Mouse (Mus musculus): ENCODE measurements at regions not wholly inside any gene's neighbourhood (a gene's known extent, or its start where the extent isn't known, plus 50 kb on each side); places are given as distances from the start of the nearest gene placed in this dataset.
"Not testable (repeated sequence)": the region's sequence is repeated elsewhere in the genome, so short reads cannot be mapped to it uniquely, and the experiment has no call there.

GRCm38 (mm10) chr10:7390239-7391091 is 83.0 kb downstream of the Ulbp1 start:
- no peak for DNase-seq (ENCODE audit: extremely low spot score, low read depth, low spot score)

DNA sequence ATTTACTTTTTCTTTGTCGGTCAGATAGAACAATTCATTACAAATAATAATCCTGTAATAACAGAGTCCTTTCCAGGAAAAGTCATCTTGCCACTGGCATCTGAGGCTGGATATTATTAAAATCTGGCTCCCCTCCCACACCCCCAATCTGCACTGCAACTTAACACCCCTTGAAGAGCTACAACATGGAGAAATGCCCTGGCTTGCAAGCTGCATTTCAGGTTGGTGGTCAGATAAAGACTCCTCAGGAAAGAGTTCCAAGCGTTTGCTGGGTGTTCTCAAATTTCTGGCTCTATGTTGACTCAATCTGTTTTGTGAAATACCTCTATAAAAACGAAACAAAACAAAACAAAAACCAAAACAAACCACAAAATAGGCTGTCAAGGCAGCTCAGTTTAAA is 114.6 kb downstream of the Ulbp1 start:
- not testable (repeated sequence) for DNase-seq (ENCODE audit: extremely low spot score, low read depth, low spot score)

DNA sequence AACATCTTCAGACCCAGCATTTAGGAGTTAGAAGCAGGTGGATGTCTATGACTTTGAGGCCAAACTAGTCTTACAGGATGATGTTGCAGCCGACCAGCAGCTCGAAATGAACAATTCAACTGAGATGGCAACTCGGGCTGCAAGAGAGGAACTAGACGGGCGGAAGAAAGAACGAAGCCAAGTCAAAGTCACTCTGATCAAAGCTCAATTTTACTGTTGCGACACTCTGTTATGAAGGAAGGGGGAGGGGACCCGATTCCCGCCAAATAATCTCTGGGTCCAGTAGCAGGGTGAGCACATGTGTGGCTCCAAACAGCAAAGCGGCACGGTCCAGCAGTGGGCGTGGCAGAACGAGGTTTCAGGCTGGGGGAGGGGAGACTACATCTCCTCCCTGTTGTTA is 129.1 kb downstream of the Ulbp1 start:
- not testable (repeated sequence) for DNase-seq (ENCODE audit: extremely low spot score, low read depth, low spot score)

DNA sequence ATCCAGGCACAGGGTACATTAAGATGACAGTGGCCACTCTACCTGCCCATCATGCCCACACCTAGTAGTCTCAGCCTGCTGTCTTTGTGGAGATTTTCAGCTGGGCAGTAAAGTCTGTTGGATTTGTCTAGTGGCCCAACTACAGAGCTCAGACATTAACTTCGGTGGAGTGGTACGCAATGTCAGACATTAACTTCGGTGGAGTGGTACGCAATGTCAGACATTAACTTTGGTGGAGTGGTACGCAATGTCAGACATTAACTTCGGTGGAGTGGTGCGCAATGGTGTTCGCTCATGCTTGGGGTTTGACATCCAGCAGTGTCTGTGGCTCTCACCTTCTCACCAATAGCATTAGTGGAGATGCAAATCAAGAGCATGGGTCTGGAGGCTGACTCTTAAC is 129.7 kb downstream of the Ulbp1 start:
- DNase-seq (ENCODE audit: extremely low spot score, low read depth, low spot score): not testable (repeated sequence)

DNA sequence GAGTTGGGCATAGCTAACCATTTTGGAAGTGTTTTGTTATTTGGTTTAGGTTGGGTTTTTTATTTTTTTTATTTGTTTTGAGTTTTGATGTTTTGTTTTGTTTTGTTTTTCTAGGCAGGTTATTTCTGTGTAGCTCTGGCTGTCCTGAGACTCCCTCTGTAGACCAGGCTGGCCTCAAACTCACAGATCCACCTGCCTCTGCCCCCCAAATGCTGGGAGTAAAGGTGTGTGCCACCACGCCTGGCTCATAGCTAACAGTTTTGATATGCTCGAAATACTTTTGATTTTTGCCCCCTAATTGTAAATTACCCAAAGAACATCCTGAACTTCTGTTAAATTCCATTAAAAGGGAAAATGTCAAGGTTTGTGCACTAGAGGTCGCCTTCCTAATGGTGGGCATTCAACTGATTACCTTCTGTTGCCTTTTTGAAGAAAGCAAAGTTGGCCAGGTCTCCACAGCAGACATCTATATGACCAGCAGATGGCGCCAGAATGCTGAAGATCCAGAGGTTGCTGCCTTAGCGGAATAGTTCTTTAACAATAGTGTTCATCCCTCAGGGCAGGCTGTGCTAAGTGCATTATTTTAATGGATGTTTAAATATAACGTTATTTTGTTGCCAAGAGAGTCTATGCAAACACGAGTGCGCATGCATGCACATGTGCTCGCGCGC is 121.2 kb upstream of the Cnksr3 start:
- peak; percentile 76 for DNase-seq (ENCODE audit: extremely low spot score, low read depth, low spot score)

GRCm38 (mm10) chr10:7328262-7328661 is 116.2 kb upstream of the Cnksr3 start:
- no peak for DNase-seq (ENCODE audit: extremely low spot score, low read depth, low spot score)

- DNase-seq (ENCODE audit: extremely low spot score, low read depth, low spot score): not testable (repeated sequence)
These were observed 115.0 kb upstream of the Cnksr3 start for GRCm38 (mm10) chr10:7327046-7327445.

DNA sequence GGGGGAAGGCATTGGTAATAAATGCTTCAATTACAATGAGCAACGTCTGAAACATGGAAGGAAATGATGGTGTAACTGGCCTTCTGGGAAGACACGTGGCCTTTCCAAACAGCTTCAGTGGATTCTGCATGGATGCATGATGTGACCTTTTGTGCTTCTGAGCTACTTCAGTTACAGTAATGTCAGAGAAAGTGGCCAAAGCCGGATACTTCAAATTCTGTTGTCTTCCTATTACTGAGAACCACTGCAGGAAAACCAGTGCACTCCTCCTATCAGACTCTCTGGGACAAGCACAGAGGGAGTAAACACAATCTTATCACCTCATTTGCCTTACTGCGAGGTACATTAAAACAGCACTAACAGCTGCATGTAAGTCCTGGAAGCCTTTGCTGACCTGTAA is 113.0 kb upstream of the Cnksr3 start:
- no peak for DNase-seq (ENCODE audit: extremely low spot score, low read depth, low spot score)

GRCm38 (mm10) chr10:7323258-7323657 is 111.2 kb upstream of the Cnksr3 start:
- DNase-seq (ENCODE audit: extremely low spot score, low read depth, low spot score): no peak

- DNase-seq (ENCODE audit: extremely low spot score, low read depth, low spot score): no peak
These were observed 97.9 kb upstream of the Cnksr3 start for GRCm38 (mm10) chr10:7309927-7310326.

DNA sequence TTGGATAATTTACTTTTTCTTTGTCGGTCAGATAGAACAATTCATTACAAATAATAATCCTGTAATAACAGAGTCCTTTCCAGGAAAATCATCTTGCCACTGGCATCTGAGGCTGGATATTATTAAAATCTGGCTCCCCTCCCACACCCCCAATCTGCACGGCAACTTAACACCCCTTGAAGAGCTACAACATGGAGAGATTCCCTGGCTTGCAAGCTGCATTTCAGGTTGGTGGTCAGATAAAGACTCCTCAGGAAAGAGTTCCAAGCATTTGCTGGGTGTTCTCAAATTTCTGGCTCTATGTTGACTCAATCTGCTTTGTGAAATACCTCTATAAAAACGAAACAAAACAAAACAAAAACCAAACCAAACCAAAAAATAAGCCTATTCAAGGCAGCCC is 93.8 kb upstream of the Cnksr3 start:
- not testable (repeated sequence) for DNase-seq (ENCODE audit: extremely low spot score, low read depth, low spot score)

DNA sequence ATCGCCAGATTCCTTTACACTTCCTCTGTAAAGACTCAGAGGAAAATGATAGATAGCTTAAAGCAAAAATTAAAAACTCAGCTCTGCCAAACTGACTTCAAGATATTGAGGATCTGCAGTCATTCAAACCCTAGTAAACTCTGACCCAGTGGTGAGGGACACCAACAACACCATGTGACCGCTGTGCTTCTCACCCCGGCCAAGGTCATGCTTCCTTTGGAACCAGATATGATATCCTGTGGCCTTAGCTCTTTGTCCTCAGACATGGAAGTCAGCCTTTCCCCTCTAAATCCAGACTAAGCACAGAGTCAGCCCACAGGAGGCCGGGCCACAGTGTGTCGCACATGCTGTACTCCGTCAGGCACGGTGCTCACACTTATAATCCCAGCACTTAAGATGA is 86.3 kb upstream of the Cnksr3 start:
- no peak for DNase-seq (ENCODE audit: extremely low spot score, low read depth, low spot score)

- no peak for DNase-seq (ENCODE audit: extremely low spot score, low read depth, low spot score)
These were observed 83.9 kb upstream of the Cnksr3 start for GRCm38 (mm10) chr10:7295921-7296320.

DNA sequence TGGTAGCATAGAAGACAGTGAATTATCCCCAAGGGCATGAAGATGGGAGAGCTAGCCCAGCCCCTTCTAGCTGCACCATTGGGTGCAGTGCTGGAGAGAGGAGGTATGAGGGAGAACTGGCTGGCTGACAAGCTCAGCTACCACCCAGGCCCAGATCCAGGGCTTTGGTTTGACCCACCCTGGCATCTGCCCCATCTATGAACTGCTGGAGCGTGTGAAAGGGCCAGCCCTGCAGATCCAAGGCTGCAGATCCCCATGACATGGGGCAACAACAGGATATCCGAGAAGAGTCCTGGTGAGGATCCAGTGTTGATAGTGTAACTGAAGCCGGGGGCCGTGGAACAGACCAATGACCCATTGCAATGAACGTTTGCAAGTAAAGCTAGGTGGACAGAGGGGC is 81.2 kb upstream of the Cnksr3 start:
- DNase-seq (ENCODE audit: extremely low spot score, low read depth, low spot score): no peak

DNA sequence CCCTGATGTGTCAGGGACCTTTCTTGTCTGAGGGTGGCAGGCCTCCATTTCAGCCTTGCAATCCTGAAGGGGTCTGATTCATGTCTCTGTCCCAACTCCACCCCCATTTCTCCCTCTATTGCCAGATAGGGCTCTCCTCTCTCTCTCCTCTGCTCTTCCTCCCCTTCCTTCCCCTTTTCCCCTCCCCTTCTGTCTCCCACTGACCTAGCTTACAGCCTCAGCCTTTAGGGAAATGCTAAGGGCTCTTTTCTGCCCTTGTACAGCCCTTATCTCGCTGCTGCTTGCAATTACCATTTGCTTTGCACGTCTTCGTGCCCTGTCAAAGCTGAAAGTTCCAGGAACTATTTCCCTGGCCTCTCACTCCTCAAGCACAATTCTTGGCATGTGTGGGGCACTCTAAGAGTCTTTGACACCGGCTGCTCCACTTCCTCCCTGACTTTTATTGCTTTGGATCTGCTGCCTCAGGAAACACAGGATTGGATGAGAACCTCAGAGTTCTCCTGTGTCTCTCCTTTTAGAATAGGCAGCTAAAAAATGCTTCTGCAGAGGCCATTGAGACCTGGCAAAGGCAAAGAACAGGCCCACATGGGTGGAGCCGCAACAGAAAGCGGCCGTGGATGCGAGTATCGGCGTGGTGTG is 77.9 kb upstream of the Cnksr3 start:
- no peak for DNase-seq (ENCODE audit: extremely low spot score, low read depth, low spot score)

- no peak for DNase-seq (ENCODE audit: extremely low spot score, low read depth, low spot score)
These were observed 73.3 kb upstream of the Cnksr3 start for GRCm38 (mm10) chr10:7285112-7285905.

DNA sequence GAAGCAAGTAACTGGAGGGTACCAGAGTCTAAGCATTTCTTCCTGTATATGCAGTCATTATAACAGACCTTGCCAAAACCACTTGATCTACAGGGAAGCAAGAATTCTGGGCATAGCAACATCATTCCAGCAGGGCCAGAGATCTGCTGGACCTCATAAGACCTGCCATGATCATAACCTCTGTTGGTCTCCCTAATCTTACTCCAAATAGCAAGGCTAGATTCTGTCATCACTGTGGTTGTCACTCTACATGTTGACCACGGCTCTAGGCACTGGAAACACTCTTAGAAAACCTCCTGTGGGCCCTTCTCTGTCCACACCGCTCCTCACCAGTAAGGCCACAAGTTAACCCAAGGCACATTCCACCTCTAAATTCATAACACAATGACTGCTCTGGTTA is 68.4 kb upstream of the Cnksr3 start:
- DNase-seq (ENCODE audit: extremely low spot score, low read depth, low spot score): no peak

- no peak for DNase-seq (ENCODE audit: extremely low spot score, low read depth, low spot score)
These were observed 66.8 kb upstream of the Cnksr3 start for GRCm38 (mm10) chr10:7278820-7279219.

- no peak for DNase-seq (ENCODE audit: extremely low spot score, low read depth, low spot score)
These were observed 63.3 kb upstream of the Cnksr3 start for GRCm38 (mm10) chr10:7275357-7275756.

DNA sequence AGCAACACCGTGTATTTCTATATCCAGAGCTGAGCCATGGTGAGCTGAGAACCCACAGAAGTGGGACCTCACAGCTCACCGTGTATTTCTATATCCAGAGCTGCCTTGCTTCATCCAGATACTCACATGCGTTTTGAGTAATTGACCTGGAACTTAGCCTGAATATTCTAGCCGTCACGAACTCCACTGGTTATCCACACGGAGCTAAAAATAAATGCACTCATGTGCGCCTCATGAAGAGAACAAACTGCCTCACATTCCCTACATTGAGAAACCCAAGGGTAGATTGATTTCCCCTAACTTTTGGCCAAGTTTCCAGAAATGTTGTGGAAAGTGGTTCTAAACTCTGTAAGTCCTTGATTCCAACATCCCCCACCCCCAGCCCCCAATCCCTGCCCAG is 62.4 kb upstream of the Cnksr3 start:
- no peak for DNase-seq (ENCODE audit: extremely low spot score, low read depth, low spot score)

DNA sequence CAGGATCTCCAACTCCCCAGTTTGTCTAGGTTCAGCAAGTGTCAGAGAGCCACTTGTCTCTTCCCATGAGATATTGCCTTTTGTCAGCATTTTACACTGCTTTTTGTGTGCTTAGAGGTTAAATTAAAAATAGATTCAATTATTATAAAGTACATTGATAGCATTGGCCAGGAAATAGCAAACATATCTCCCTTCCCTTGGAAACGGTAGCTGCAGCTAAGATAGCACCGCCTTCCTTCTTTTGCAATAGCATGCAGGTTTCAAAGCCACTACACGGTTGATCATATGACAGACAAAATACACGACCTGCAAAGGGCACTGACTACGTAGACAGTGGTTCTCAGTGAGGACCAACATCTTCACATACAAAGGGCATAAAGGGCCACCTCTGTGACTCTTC is 59.1 kb upstream of the Cnksr3 start:
- no peak for DNase-seq (ENCODE audit: extremely low spot score, low read depth, low spot score)

Measured in hindlimb bud, embryonic 11.5 days (tissue).